Mouse (Mus musculus) liver, adult 2 months (tissue): ENCODE results near the gene Iqcf1. TPM values are rescaled to one million over a fixed set of nuclear protein-coding genes. Genes with fewer than 3 reads are reported as not detected.
"Not testable (repeated sequence)": the region's sequence is repeated elsewhere in the genome, so short reads cannot be mapped to it uniquely, and the experiment has no call there.

Experiments
- DNase-seq: peaks from one replicate; pipeline ENCODE4 v3.0.0-alpha.2; 2011; ENCODE audit warnings: low read depth, low spot score; ENCODE audit errors: extremely low read depth
- H3K27ac ChIP-seq: fragments of 200-500 bp; replicated peaks from 2 replicates; pipeline ENCODE4 v1.5.1; 2012; ENCODE audit warnings: low read depth, mild to moderate bottlenecking, control low read depth, inconsistent platforms, low read length; ENCODE audit not compliant: insufficient read depth
- H3K27me3 ChIP-seq: fragments of 200-500 bp; 2 replicates; pipeline ENCODE4 v1.6.1; 2012; ENCODE audit warnings: mild to moderate bottlenecking, moderate library complexity, low read length, inconsistent platforms; ENCODE audit not compliant: control insufficient read depth, insufficient read depth
- H3K36me3 ChIP-seq: fragments of 200-500 bp; 2 replicates; pipeline ENCODE4 v1.6.1; 2012; ENCODE audit warnings: low read length, inconsistent platforms; ENCODE audit not compliant: control insufficient read depth, insufficient read depth
- H3K4me1 ChIP-seq: fragments of 200-500 bp; 2 replicates; pipeline ENCODE4 v1.6.1; 2011; ENCODE audit warnings: low read length; ENCODE audit not compliant: control insufficient read depth, insufficient read depth
- H3K4me3 ChIP-seq: fragments of 200-500 bp; 2 replicates; pipeline ENCODE4 v1.5.1; 2011; ENCODE audit warnings: low read depth, mild to moderate bottlenecking, control low read depth, low read length, moderate library complexity; ENCODE audit not compliant: insufficient read depth
- H3K79me2 ChIP-seq: fragments of 200-500 bp; 2 replicates; pipeline ENCODE4 v1.6.1; 2012; ENCODE audit warnings: inconsistent platforms, mild to moderate bottlenecking, low read length, moderate library complexity; ENCODE audit not compliant: control insufficient read depth, insufficient read depth
- H3K9ac ChIP-seq: fragments of 200-500 bp; 2 replicates; pipeline ENCODE4 v1.6.1; 2012; ENCODE audit warnings: low read depth, mild to moderate bottlenecking, control low read depth, inconsistent platforms, low read length
- CTCF ChIP-seq: fragments of 200-500 bp; IDR thresholded peaks from 2 replicates; pipeline ENCODE4 v1.5.1; 2011; ENCODE audit warnings: low read depth, low read length, control low read depth
- POLR2A ChIP-seq: fragments of 200-500 bp; IDR thresholded peaks from 2 replicates; pipeline ENCODE4 v1.6.1; 2011; ENCODE audit warnings: low read length, control low read depth; ENCODE audit not compliant: insufficient read depth; ENCODE audit errors: extremely low read depth
- WGBS: fragments of 180-500 bp; shearing (Covaris S2); methylation state at CpG from one replicate; pipeline ENCODE4 v1.1.7; 2018; 5-methylcytosine and 5-hydroxymethylcytosine counted together
- polyA plus RNA-seq: library from polyadenylated mRNA; depleted of rRNA; stranded (reverse); fragments of >200 nt; gene quantifications from 2 replicates; pipeline ENCODE4 v1.2.3, GENCODE M21; 2012
- total RNA-seq: library from RNA; depleted of rRNA; stranded (reverse); fragments of >200 nt; gene quantifications from 2 replicates; pipeline ENCODE4 v1.2.3, GENCODE M21; 2014

Iqcf1 gene
- total and polyA plus RNA-seq, 2 experiments, result not detected

DNA sequence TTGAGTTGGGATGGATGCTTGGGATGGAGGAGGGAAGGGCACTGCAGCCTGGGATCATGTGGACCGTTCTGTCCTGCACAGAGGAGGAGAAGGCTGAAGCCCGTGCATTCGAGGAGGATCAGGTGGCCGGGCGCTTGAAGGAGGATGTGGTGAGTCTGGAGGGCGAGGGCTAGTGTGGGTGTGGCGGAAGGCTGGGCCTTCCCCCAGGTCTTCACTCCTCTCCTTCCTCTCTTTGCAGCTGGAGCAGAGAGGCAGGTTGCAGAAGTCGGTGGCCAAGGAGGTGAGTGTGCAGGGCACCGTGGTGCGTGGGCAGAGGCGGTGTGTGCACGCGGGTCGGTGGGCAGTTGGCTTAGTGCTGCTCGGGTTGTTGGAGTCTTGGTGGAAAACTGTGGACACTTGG is 18.7 kb upstream of the Iqcf1 start:
- H3K4me1 ChIP-seq, result peaks cover 7% of the 10 kb centered on the region
- no peak overlapping the region for H3K27ac ChIP-seq
- H3K36me3 ChIP-seq, result peaks cover 3% of the 10 kb centered on the region; the same call in 1 of the 2 replicates
- H3K4me3 ChIP-seq, result no peak overlapping the region
- peaks cover 3% of the 10 kb centered on the region; the same call in 1 of the 2 replicates for H3K79me2 ChIP-seq
- no peak for DNase-seq
- H3K27me3 ChIP-seq, result no peaks in the 10 kb centered on the region
- no peak overlapping the region for H3K9ac ChIP-seq
- TF ChIP-seq POLR2A (no peak), CTCF (no peak)
- 95% methylated on average over 15 of the region's 15 CpGs for WGBS

DNA sequence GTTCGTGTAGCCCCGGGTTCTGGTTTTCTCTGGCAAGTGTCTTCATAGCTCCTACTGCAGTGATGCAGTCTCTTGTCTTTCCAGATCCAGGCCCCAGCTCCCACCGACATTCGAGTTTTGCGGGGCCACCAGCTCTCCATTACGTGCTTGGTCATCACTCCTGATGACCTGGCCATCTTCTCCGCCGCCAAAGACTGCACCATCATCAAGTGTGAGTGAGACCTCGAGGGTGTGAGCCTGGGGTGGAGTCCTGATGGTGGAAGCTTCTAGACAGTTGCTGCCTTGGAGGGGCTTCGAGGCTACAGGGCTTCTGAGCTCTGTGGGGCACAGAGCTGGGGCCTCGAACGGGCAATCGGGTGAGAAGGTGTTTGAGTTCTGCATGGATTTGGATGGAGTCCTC is 18.1 kb upstream of the Iqcf1 start:
- Histone ChIP-seq H3K4me1 (peaks cover 6% of the 10 kb centered on the region), H3K27ac (no peak overlapping the region), H3K4me3 (no peak overlapping the region), H3K9ac (no peak overlapping the region), H3K36me3 (peaks cover 3% of the 10 kb centered on the region; the same call in 1 of the 2 replicates), H3K79me2 (peaks cover 3% of the 10 kb centered on the region; the same call in 1 of the 2 replicates), H3K27me3 (no peaks in the 10 kb centered on the region)
- WGBS, result 91% methylated on average over 13 of the region's 13 CpGs
- TF ChIP-seq POLR2A (no peak), CTCF (no peak)
- DNase-seq, result no peak

DNA sequence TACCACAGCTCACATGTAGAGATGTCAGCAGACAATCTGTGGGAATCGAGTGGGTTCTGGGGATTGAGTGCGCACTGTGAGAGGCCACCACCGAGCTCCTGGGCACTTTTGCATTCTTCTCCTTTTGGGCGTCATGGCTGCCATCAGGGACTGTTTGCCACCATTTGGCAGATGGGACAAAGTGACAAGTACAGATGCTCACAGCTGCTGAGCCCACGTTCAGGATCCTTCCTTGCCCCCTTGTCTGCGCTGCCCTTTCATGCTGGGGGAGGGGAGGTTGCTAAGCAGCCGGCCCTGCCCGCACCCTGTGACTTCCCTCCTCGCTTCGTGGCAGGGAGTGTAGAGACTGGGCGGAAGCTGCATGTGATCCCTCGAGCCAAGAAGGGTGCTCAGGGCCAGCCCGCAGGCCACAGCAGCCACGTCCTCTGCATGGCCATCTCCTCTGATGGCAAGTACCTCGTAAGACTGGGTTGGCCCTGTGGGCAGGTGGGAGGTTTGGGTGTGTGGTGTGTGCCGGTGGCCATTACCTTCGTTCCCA is 17.1 kb upstream of the Iqcf1 start:
- peaks cover 3% of the 10 kb centered on the region; the same call in 1 of the 2 replicates for H3K79me2 ChIP-seq
- no peak overlapping the region for H3K4me3 ChIP-seq
- H3K4me1 ChIP-seq, result peaks cover 5% of the 10 kb centered on the region
- H3K27me3 ChIP-seq, result no peaks in the 10 kb centered on the region
- no peak for DNase-seq
- TF ChIP-seq CTCF (no peak), POLR2A (no peak)
- H3K36me3 ChIP-seq, result peaks cover 3% of the 10 kb centered on the region; the same call in 1 of the 2 replicates
- no peak overlapping the region for H3K9ac ChIP-seq
- H3K27ac ChIP-seq, result no peak overlapping the region
- WGBS, result 91% methylated on average over 17 of the region's 17 CpGs

DNA sequence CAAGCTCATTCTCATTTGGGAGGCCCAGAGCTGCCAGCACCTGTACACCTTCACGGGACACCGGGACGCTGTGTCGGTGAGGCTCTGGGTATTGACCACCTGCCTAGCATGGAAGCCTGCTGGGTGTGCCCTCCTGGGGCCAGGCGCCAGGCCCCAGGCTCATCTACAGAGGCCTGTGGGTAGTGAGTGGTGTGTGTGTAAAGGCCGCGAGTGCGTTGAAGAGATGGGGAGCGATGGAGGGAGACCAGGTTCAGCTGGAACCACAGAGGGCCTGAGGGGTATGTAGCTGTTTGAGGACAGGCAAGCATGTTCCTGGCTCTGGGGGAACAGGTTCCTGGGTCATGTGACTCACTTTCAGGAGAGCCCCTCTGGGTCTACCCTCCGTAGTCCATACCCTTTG is 16.6 kb upstream of the Iqcf1 start:
- TF ChIP-seq CTCF (no peak), POLR2A (no peak)
- Histone ChIP-seq H3K9ac (no peak overlapping the region), H3K27ac (no peak overlapping the region), H3K36me3 (peaks cover 3% of the 10 kb centered on the region; the same call in 1 of the 2 replicates), H3K27me3 (no peaks in the 10 kb centered on the region), H3K4me1 (peaks cover under 1% of the 10 kb centered on the region), H3K4me3 (no peak overlapping the region), H3K79me2 (0 out of 2 replicates have a peak, but pooled peaks cover 2% of the 10 kb centered on the region)
- WGBS, result 94% methylated on average over 10 of the region's 10 CpGs
- DNase-seq, result no peak

DNA sequence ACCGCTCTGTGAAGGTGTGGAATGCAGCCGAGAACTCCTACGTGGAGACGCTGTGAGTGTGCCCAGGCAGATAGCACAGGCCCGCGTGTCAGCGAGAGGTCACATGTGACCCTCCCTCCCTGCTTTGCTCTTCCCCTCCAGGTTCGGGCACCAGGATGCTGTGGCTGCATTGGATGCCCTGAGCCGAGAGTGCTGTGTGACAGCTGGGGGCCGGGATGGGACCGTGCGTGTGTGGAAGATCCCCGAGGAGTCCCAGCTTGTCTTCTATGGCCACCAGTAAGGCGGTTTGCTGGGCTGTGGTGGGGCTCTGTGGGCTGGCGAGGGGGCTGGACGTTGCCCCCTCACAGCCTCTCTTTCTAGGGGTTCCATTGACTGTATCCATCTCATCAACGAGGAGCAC is 16.2 kb upstream of the Iqcf1 start:
- no peaks in the 10 kb centered on the region for H3K27me3 ChIP-seq
- no peak for DNase-seq
- H3K79me2 ChIP-seq, result no peaks in the 10 kb centered on the region
- TF ChIP-seq CTCF (no peak), POLR2A (no peak)
- no peak overlapping the region for H3K9ac ChIP-seq
- H3K4me3 ChIP-seq, result no peak overlapping the region
- H3K36me3 ChIP-seq, result peaks cover 3% of the 10 kb centered on the region; the same call in 1 of the 2 replicates
- WGBS, result 96% methylated on average over 17 of the region's 17 CpGs
- no peak overlapping the region for H3K27ac ChIP-seq
- no peaks in the 10 kb centered on the region for H3K4me1 ChIP-seq

DNA sequence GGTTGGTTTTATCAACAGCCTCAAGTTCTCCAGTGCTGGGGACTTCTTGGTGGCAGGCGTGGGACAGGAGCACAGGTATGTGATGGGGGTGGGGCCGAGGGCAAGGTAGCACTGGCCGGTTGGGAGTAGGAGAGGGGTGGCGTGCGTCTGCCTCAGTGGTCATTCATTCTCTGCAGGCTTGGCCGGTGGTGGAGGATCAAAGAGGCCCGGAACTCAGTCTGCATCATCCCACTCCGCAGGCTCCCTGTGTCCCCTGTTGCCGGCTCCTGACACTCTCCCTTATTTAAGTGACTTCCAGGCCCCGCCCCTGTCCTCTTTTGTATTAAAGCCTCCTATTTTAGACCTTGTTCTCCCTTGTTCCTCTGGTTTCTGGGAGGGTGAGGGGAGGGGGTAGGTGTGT is 14.7 kb upstream of the Iqcf1 start:
- Histone ChIP-seq H3K4me3 (no peak overlapping the region), H3K27me3 (no peaks in the 10 kb centered on the region), H3K9ac (no peak overlapping the region), H3K4me1 (no peaks in the 10 kb centered on the region), H3K36me3 (peaks cover 3% of the 10 kb centered on the region; the same call in 1 of the 2 replicates), H3K79me2 (no peaks in the 10 kb centered on the region), H3K27ac (no peak overlapping the region)
- WGBS, result 95% methylated on average over 10 of the region's 10 CpGs
- TF ChIP-seq CTCF, result no peak
- TF ChIP-seq POLR2A, result no peak
- DNase-seq, result no peak

DNA sequence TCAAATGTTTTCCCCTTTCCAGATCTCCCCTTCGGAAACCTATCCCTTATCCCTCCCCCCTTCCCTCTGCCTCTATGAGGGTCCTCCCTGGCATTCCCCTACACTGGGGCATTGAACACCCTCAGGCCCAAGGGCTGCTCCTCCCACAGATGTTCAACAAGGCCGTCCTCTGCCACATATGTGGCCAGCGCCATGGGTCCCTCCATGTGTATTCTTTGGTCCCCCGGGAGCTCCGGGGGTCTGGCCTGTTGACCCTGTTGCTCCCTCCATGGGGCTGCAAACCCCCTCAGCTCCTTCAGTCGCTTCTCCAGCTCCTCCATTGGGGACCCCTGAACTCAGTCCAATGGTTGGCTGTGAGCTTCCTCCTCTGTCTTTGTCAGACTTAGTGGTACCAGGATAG is 12.2 kb upstream of the Iqcf1 start:
- H3K36me3 ChIP-seq, DNase-seq, H3K79me2 ChIP-seq, H3K4me3 ChIP-seq, H3K27ac ChIP-seq, H3K27me3 ChIP-seq, H3K4me1 ChIP-seq, H3K9ac ChIP-seq: not testable (repeated sequence)
- WGBS, result 94% methylated on average over 6 of the region's 6 CpGs
